Mouse (Mus musculus) embryonic fibroblast, embryonic 13.5 days (primary cell): ENCODE measurements around the gene Asna1.

Experiments used
- CTCF ChIP-seq: IDR thresholded peaks from 2 replicates; pipeline ENCODE4 v1.5.1; 2011; ENCODE audit warnings: mild to moderate bottlenecking, control low read depth, low read length, moderate library complexity, borderline replicate concordance; ENCODE audit not compliant: insufficient read depth
- POLR2A ChIP-seq: IDR thresholded peaks from 2 replicates; pipeline ENCODE4 v1.6.1; 2011; ENCODE audit warnings: low read depth, mild to moderate bottlenecking, control low read depth, low read length, moderate library complexity

DNA sequence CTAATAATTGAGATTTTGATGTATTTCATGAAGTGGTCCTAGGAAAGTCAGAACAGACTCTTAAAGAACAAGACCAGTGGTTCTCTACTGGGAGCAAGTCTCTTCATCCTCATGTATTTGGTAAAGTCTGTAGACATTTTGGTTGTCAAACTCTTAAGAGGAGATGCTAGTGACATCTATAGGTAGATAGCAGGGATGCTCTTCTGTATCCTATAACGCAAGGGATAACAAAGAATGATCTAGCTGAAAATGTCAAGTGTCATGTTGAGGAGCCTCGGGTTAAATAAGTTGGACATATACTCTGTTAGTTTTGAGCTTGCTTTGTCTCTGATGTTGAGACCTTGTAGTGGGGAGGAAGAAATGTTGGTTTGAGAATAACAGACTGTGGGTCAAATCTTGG, 2.8 kb upstream of the Asna1 start:
- TF ChIP-seq CTCF (no peak), POLR2A (no peak)
